Comparison of ENCODE assay signal across 8 mouse cellular contexts in genomic region chrX:151168438-151169131, GRCm38 (mm10). TPM values are rescaled to one million over a fixed set of nuclear protein-coding genes. Genes with fewer than 3 reads are reported as not detected.
DNase-seq lines count a peak whose midpoint lies in the region; ATAC-seq and TF ChIP-seq lines count a peak whose summit lies in the region.

No protein-coding gene starts in this region.

- no peak overlapping the region for H3K9ac ChIP-seq in CH12.LX (ENCODE audit: insufficient read depth, low read depth)
- H3K9ac ChIP-seq in forebrain, embryonic 16.5 days (replicated peaks; ENCODE audit: low read depth, low read length) = peak overlapping the region; percentile 69
- 0 out of 2 replicates have a peak overlapping the region, but pooled peaks have one; percentile 27 for H3K9ac ChIP-seq in lung, embryonic 15.5 days

- TF ChIP-seq RAD21 in CH12.LX (IDR thresholded peaks at IDR 0.05; ENCODE audit: low read depth, low read length) = no peak

- peak overlapping the region; percentile 93; the same call in 1 of the 2 replicates for H3K4me2 ChIP-seq in CH12.LX (ENCODE audit: insufficient read depth, low read depth, poor library complexity, severe bottlenecking)
- peak overlapping the region; percentile 64 for H3K4me2 ChIP-seq in forebrain, embryonic 16.5 days (ENCODE audit: low read length)
- H3K4me2 ChIP-seq in lung, embryonic 15.5 days = peak overlapping the region; percentile 63

- ATAC-seq in forebrain, embryonic 16.5 days = peak; percentile 80
- peak; percentile 79 for ATAC-seq in lung, embryonic 15.5 days (ENCODE audit: borderline replicate concordance, extremely low read depth, low FRiP score, low TSS enrichment)

- no peaks in the 10 kb centered on the region for H3K79me2 ChIP-seq in CH12.LX (replicated peaks; ENCODE audit: control insufficient read depth, extremely low read depth, insufficient read depth, poor library complexity, severe bottlenecking)

- in situ Hi-C loops in CH12.LX (cut with MboI; ENCODE audit: low pct_ligation_motif_present, low pct_unique_long_range_greater_than_20kb, low sequenced_read_pairs) = no loop called here

- no peaks in the 10 kb centered on the region for H3K9me3 ChIP-seq in CH12.LX (replicated peaks; ENCODE audit: low read length)
- H3K9me3 ChIP-seq in forebrain, embryonic 16.5 days (ENCODE audit: control insufficient read depth, low read length) = no peaks in the 10 kb centered on the region
- H3K9me3 ChIP-seq in lung, embryonic 15.5 days = no peaks in the 10 kb centered on the region

- WGBS in forebrain, embryonic 16.5 days = 18% methylated on average over 18 of the region's 25 CpGs
- 38% methylated on average over 21 of the region's 25 CpGs for WGBS in lung, embryonic 15.5 days

- dilution Hi-C loops in CH12.LX (cut with MboI; ENCODE audit: extremely low pct_ligation_motif_present, extremely low pct_unique_long_range_greater_than_20kb, low sequenced_read_pairs) = no loop called here

- no peaks in the 10 kb centered on the region for H3K36me3 ChIP-seq in CH12.LX (replicated peaks in 1 of 2; ENCODE audit: control insufficient read depth in 1 of 2, insufficient read depth in 1 of 2, low read length in 1 of 2)
- H3K36me3 ChIP-seq in forebrain, embryonic 16.5 days (ENCODE audit: control insufficient read depth, insufficient read depth) = no peaks in the 10 kb centered on the region
- H3K36me3 ChIP-seq in lung, embryonic 15.5 days = no peaks in the 10 kb centered on the region

- TF ChIP-seq CTCF in CH12.LX (conservative IDR thresholded peaks at IDR 0.05 in 1 of 2, IDR thresholded peaks at IDR 0.05 in 1 of 2; ENCODE audit: low read depth in 2 of 2, low read length in 2 of 2) = no peak

- TF ChIP-seq POLR2A in CH12.LX (IDR thresholded peaks at IDR 0.05; ENCODE audit: low read depth, low read length) = no peak

- no peaks in the 10 kb centered on the region for H3K27me3 ChIP-seq in CH12.LX (replicated peaks)
- no peaks in the 10 kb centered on the region for H3K27me3 ChIP-seq in forebrain, embryonic 16.5 days (replicated peaks; ENCODE audit: control insufficient read depth, insufficient read depth, low read length)
- H3K27me3 ChIP-seq in lung, embryonic 15.5 days = no peaks in the 10 kb centered on the region

- no peak overlapping the region for H3K27ac ChIP-seq in CH12.LX (ENCODE audit: insufficient read depth, low read depth)
- H3K27ac ChIP-seq in forebrain, embryonic 16.5 days (ENCODE audit: low read length) = peak overlapping the region; percentile 93
- peak overlapping the region; percentile 55 for H3K27ac ChIP-seq in lung, embryonic 15.5 days

- no peak for TF ChIP-seq EP300 in CH12.LX (IDR thresholded peaks at IDR 0.05; ENCODE audit: low read length)

- no peaks in the 10 kb centered on the region; a peak in 1 of 4 replicates for H3K4me1 ChIP-seq in CH12.LX (ENCODE audit: control insufficient read depth in 1 of 2, insufficient read depth in 2 of 2)
- H3K4me1 ChIP-seq in forebrain, embryonic 16.5 days (replicated peaks; ENCODE audit: control insufficient read depth, insufficient read depth, low read length) = peaks cover 5% of the 10 kb centered on the region; the same call in 1 of the 2 replicates
- H3K4me1 ChIP-seq in lung, embryonic 15.5 days = no peaks in the 10 kb centered on the region

- DNase-seq in CH12.LX (ENCODE audit: extremely low read depth) = no peak
- DNase-seq in cerebellum, adult 11-12 months = peak; percentile 76
- DNase-seq in heart, postnatal 4 days = peak; percentile 45
- DNase-seq in layer of hippocampus, adult 9-10 months (ENCODE audit: low spot score) = peak; percentile 26
- DNase-seq in right cerebral cortex, adult 18-20 months = peak; percentile 63
- DNase-seq in spleen, postnatal 36 days (ENCODE audit: low spot score in 2 of 2) = no peak

- peak overlapping the region in 1 of 3 experiments; percentile 25 for H3K4me3 ChIP-seq in CH12.LX (replicated peaks in 1 of 3; ENCODE audit: low read depth in 2 of 3, low read length in 2 of 3, poor library complexity in 1 of 3)
- peak overlapping the region; percentile 52 for H3K4me3 ChIP-seq in forebrain, embryonic 16.5 days (replicated peaks; ENCODE audit: low read length)
- peak overlapping the region; percentile 56 for H3K4me3 ChIP-seq in lung, embryonic 15.5 days

TF ChIP-seq in CH12.LX, 34 proteins besides CTCF, POLR2A, EP300 and RAD21:
- TF ChIP-seq KAT2A (IDR thresholded peaks at IDR 0.05; ENCODE audit: insufficient replicate concordance, low read length) (no peak), HCFC1 (IDR thresholded peaks at IDR 0.05; ENCODE audit: low read depth, low read length) (0 out of 2 replicates have a peak, but pooled peaks have one; percentile 17)

RNA-seq across cellular contexts. Expression of gene Wnk3, which starts 29.3 kb away (rescaled TPM):
- 0.04 and 0.08 TPM in 2 replicates for total RNA-seq in CH12.LX (2012; rRNA removed)
- 0.27 TPM in 2 replicates for total RNA-seq in CH12.LX (2014; rRNA removed)
- 0.04 and 0.08 TPM in 2 replicates for polyA plus RNA-seq in CH12.LX (2012; ENCODE audit: insufficient read length, low read depth)
- 13.8 and 17.0 TPM in 2 replicates for polyA plus RNA-seq in forebrain, embryonic 16.5 days (2015; fragmentation: Nextera tagmentation; extraction: Ambion mirVana)
- 1 to 10 TPM in 1 of 2 experiments, under 1 TPM in 1; 0.98 to 1.2 TPM for total RNA-seq in heart, postnatal 4 days (2021)
- 1.5 and 1.6 TPM in 2 replicates for polyA plus RNA-seq in lung, embryonic 15.5 days (2015; fragmentation: Nextera tagmentation; extraction: Ambion mirVana)

Comparison
In these comparisons a context has a peak if more than half of its experiments do, and no peak if none do; other contexts are left out.
1. DNase-seq: peak in cerebellum, adult 11-12 months (single experiment), heart, postnatal 4 days (single experiment), layer of hippocampus, adult 9-10 months (single experiment) and right cerebral cortex, adult 18-20 months (single experiment); none in CH12.LX (single experiment) and spleen, postnatal 36 days (0 of 2).
2. Peak in every context shown above with its lines, with median percentiles within 50 percentile points of each other: H3K4me2 ChIP-seq.